Mouse (Mus musculus) limb, embryonic 14.5 days (tissue): ENCODE data around the gene Camta1. TPM values are rescaled to one million over a fixed set of nuclear protein-coding genes. Genes with fewer than 3 reads are reported as not detected.

ENCODE experiments used
- ATAC-seq: fragments of 200-750 bp; cut with Nextera tagmentation; 2 replicates; pipeline ENCODE4 v1.8.0; 2017; ENCODE audit warnings: low read depth, moderate number of reproducible peaks, moderate TSS enrichment; ENCODE audit not compliant: low FRiP score
- DNase-seq: peaks from one replicate; pipeline ENCODE4 v3.0.0-alpha.2; 2015; ENCODE audit warnings: low spot score
- H3K27ac ChIP-seq: fragments of 300-500 bp; sonication (generic); replicated peaks from 2 replicates; pipeline ENCODE4 v1.5.1; 2014; ENCODE audit warnings: low read depth, mild to moderate bottlenecking, low read length, moderate library complexity, mixed read lengths
- H3K27me3 ChIP-seq: fragments of 300-500 bp; sonication (generic); 2 replicates; pipeline ENCODE4 v1.6.1; 2014; ENCODE audit warnings: low read length, mixed read lengths; ENCODE audit not compliant: control insufficient read depth, insufficient read depth
- H3K36me3 ChIP-seq: fragments of 300-500 bp; sonication (generic); 2 replicates; pipeline ENCODE4 v1.6.1; 2014; ENCODE audit warnings: mild to moderate bottlenecking, low read length, moderate library complexity, mixed read lengths; ENCODE audit not compliant: control insufficient read depth, insufficient read depth
- H3K4me1 ChIP-seq: fragments of 300-500 bp; sonication (generic); 2 replicates; pipeline ENCODE4 v1.6.1; 2014; ENCODE audit warnings: antibody characterized with exemption, low read length, mixed read lengths; ENCODE audit not compliant: control insufficient read depth, insufficient read depth
- H3K4me2 ChIP-seq: fragments of 300-500 bp; sonication (generic); replicated peaks from 2 replicates; pipeline ENCODE4 v1.6.1; 2014; ENCODE audit warnings: low read depth, mild to moderate bottlenecking, low read length, moderate library complexity; ENCODE audit not compliant: severe bottlenecking
- H3K4me3 ChIP-seq: fragments of 300-500 bp; sonication (generic); replicated peaks from 2 replicates; pipeline ENCODE4 v1.5.1; 2014; ENCODE audit warnings: low read length
- H3K9ac ChIP-seq: fragments of 300-500 bp; sonication (generic); 2 replicates; pipeline ENCODE4 v1.6.1; 2014; ENCODE audit warnings: mild to moderate bottlenecking, low read depth, low read length, moderate library complexity; ENCODE audit not compliant: severe bottlenecking
- H3K9me3 ChIP-seq: fragments of 300-500 bp; sonication (generic); 2 replicates; pipeline ENCODE4 v1.6.1; 2016; ENCODE audit warnings: low read length; ENCODE audit not compliant: control insufficient read depth
- POLR2A ChIP-seq: fragments of 200-500 bp; IDR thresholded peaks from 2 replicates; pipeline ENCODE4 v1.8.0; 2012; ENCODE audit warnings: inconsistent platforms, mild to moderate bottlenecking, moderate library complexity, borderline replicate concordance; ENCODE audit not compliant: insufficient read depth, insufficient read length; ENCODE audit errors: extremely low read depth
- WGBS: fragments of 180-500 bp; shearing (Covaris S2); extraction: QIAGEN DNeasy Blood & Tissue Kit; methylation state at CpG from one replicate; pipeline ENCODE4 v1.1.7; 2014; 5-methylcytosine and 5-hydroxymethylcytosine counted together
- polyA plus RNA-seq, 2 experiments: library from polyadenylated mRNA; depleted of rRNA in 1 of 2; stranded (reverse) in 1 of 2; unstranded in 1 of 2; fragments of >200 nt; fragmentation: Nextera tagmentation in 1 of 2; extraction: Ambion mirVana in 1 of 2; gene quantifications; 2 replicates each; pipeline versions ENCODE4 v1.2.1 to v1.2.3; 2012 to 2014

Gene Camta1
- polyA plus RNA-seq, 2 experiments: 28.6 to 78.8 TPM

DNA sequence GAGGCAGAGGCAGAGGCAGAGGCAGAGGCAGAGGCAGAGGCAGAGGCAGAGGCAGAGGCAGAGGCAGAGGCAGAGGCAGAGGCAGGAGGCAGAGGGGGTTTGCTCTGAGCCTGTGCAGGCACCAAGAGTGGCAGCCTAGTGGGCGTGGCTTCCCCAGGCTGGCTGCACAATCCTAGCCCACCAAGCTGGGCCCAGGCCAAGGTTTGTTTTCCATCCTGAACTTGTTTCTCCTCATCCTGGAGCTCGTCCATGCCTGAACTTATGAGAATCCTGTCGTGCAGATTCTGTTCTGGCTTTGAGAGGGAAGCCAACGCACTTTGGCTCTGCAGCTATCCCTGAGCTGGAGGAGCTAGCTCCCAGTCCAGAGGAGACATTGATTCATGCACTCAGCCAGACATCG is 123.4 kb downstream of the Camta1 start:
- Histone ChIP-seq H3K4me2 (no peak overlapping the region), H3K27me3 (no peaks in the 10 kb centered on the region), H3K9me3 (no peaks in the 10 kb centered on the region), H3K4me3 (no peak overlapping the region), H3K36me3 (no peaks in the 10 kb centered on the region), H3K27ac (no peak overlapping the region), H3K4me1 (peaks cover 5% of the 10 kb centered on the region), H3K9ac (no peak overlapping the region)
- ATAC-seq (no peak), DNase-seq (no peak)
- 66% methylated on average over 5 of the region's 5 CpGs for WGBS
- no peak for TF ChIP-seq POLR2A

DNA sequence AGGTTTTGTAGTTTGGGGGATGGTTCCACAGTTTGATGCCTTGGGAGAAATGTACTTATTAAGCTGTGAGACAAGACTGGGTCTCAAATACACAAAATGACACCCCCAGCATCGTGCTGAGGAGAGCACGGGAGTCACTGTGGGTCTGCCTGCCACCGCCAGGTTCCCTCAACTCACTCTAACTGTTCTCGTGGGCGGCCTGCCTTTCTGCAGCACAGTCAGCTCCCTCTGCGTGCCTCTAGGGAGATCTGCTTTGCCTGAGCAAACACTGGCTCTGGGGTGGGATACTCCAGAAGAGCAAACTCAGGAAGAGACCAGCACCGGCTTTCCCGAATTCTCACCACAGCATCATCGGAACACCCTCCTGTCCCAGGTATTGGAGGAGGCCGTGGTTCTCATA is 129.0 kb downstream of the Camta1 start:
- DNase-seq: no peak
- WGBS: 84% methylated on average over 10 of the region's 10 CpGs
- Histone ChIP-seq H3K4me3 (no peak overlapping the region), H3K9me3 (no peaks in the 10 kb centered on the region), H3K4me2 (no peak overlapping the region), H3K36me3 (no peaks in the 10 kb centered on the region), H3K27ac (no peak overlapping the region), H3K4me1 (no peaks in the 10 kb centered on the region), H3K27me3 (no peaks in the 10 kb centered on the region), H3K9ac (no peak overlapping the region)
- ATAC-seq: no peak
- TF ChIP-seq POLR2A: no peak

DNA sequence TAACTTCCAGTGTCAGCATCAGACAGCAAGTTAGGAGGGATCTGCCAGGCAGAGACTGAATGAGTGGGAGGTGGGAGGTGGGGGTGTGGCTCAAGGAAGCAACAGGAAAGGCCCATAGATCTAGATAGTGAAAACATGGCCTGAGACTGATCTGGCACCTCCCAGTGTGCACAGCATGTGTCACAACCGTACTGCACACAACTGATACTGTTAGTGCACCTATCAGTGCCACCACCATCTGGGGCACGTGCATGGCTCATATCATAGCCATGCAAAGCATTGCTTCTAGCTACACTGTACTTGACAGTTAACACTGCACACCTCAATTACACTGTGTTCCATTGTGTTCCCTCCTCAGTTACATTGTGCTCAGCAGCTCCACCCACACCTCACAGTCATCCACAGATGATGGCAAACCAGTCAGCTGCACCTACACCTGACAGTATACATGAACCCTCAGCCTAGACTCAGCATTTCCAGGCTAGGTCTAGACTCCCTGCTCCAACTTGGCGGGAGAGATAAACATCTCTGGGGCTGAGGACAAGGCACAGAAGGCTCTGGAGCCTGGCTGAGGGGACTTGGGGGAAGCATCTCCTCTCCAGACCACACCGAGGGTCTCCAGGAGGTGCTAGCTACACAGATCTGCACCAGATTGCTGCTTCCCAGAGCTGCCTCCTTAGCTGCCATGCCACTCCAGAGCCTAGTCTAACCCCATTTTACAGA is 131.5 kb downstream of the Camta1 start:
- TF ChIP-seq POLR2A: no peak
- Histone ChIP-seq H3K36me3 (no peaks in the 10 kb centered on the region), H3K4me2 (no peak overlapping the region), H3K27ac (no peak overlapping the region), H3K9ac (no peak overlapping the region), H3K4me3 (no peak overlapping the region), H3K27me3 (no peaks in the 10 kb centered on the region), H3K4me1 (no peaks in the 10 kb centered on the region), H3K9me3 (no peaks in the 10 kb centered on the region)
- DNase-seq (no peak), ATAC-seq (no peak)
- WGBS: 83% methylated on average over 4 of the region's 4 CpGs

DNA sequence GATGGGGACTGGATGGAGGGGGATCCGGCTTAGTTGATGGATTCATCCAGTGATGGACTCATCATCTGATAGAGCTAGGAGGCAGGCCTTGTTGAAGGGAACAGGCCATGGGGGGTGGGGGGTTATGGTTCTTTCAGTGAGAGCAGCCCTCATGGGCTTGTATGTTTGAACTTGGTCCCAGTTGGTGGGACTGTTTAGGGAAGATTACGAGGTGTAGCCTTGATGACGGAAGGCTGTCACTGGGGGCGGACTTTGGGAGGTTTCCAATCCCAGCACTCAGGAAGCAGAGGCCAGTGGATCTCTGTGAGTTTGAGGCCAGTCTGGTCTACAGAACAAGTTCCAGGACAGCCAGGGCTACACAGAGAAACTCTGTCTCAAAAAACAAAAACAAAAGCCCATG is 132.6 kb downstream of the Camta1 start:
- Histone ChIP-seq H3K9ac (no peak overlapping the region), H3K4me3 (no peak overlapping the region), H3K4me1 (no peaks in the 10 kb centered on the region), H3K9me3 (no peaks in the 10 kb centered on the region), H3K27me3 (no peaks in the 10 kb centered on the region), H3K27ac (no peak overlapping the region), H3K4me2 (no peak overlapping the region), H3K36me3 (no peaks in the 10 kb centered on the region)
- TF ChIP-seq POLR2A: no peak
- ATAC-seq (no peak), DNase-seq (no peak)
- 60% methylated on average over 4 of the region's 4 CpGs for WGBS

DNA sequence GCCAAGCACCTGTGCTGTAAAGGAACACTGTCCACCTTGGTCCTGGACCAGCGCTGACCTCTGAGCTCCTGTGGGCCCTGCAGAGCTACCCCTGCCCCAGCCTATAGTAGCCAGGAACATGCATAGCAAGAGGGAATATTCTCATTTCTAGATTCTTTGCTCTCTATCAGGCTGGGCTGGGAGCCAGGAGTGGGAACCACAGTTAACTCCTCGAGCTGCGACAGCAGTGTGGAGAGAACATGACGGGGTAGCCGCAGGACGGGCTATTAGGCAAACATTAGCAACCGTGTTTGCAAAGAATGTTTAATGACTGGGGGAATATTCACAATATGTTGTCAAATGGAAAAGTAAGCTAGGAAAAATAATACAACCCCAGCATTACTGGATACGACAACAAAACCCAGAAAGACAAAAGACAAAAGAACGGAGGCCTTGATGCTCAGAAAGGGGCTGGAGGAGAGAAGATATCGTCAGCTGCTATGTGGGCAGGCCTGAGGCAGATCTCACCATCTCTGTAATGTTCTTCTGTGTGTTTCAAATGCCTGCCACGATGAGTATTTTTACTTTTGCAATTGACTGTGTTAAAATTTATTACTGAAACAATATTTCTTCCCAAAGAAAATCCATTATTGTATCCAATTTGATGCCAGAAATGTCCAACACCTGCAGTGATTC is 133.1 kb downstream of the Camta1 start:
- DNase-seq (no peak), ATAC-seq (no peak)
- Histone ChIP-seq H3K4me2 (no peak overlapping the region), H3K27ac (no peak overlapping the region), H3K9me3 (no peaks in the 10 kb centered on the region), H3K27me3 (no peaks in the 10 kb centered on the region), H3K4me3 (no peak overlapping the region), H3K9ac (no peak overlapping the region), H3K36me3 (no peaks in the 10 kb centered on the region), H3K4me1 (no peaks in the 10 kb centered on the region)
- 85% methylated on average over 11 of the region's 11 CpGs for WGBS
- no peak for TF ChIP-seq POLR2A
